Mouse (Mus musculus): ENCODE data around the gene Tex28.

DNA sequence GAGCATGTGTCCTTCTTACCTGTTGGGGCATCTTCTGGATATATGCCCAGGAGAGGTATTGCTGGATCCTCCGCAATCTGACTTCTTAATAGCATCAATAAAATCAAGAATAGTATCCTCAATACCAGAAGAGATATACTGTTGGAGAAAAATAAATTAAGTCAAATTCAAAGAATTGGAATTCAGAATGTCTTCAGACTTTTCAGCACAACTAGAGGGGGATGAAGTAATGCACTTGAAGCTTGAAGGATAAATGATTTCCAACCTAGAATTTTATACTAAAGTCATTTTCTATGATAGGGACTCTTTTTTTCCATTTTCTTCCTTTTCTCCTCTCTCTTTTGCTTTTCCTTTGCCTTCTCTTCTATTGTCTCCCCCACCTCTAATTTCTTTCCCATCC lies at the start of gene Tex28:
- TF ChIP-seq POLR2A (IDR thresholded peaks at IDR 0.05; ENCODE audit: extremely low read depth, insufficient read depth, low read length) (no peak), CTCF (IDR thresholded peaks at IDR 0.05; ENCODE audit: extremely low read depth, insufficient read depth, low read length) (no peak)

Data from cortical plate, adult 2 months (tissue).